ENCODE assay signal across 23 mouse cellular contexts in genomic region chr1:171268341-171268740, GRCm38 (mm10). TPM values are rescaled to one million over a fixed set of nuclear protein-coding genes. Genes with fewer than 3 reads are reported as not detected.
DNase-seq lines count a peak whose midpoint lies in the region; ATAC-seq lines count a peak whose summit lies in the region.
"Had no signal": no experiment of that assay in that cellular context is flagged by ENCODE, and none has a peak within 500 bp of the region (broad histone marks: within the 10 kb centered on the region; RNA-seq: fewer than 3 reads in every experiment).

No protein-coding gene starts in this region.

- ATAC-seq in liver, embryonic 13.5 days (ENCODE audit: low read depth), result no peak
- ATAC-seq in liver, embryonic 11.5 days (replicated peaks; ENCODE audit: low FRiP score), result no peak
- ATAC-seq in midbrain, embryonic 14.5 days (ENCODE audit: low FRiP score, low TSS enrichment), result no peak
- ATAC-seq: CD4-positive, CD25-positive, alpha-beta regulatory T cell, adult 4 months; forebrain, embryonic 14.5 days; intestine, embryonic 16.5 days had no signal

- no peak overlapping the region for H3K4me2 ChIP-seq in liver, embryonic 13.5 days
- no peak overlapping the region for H3K4me2 ChIP-seq in liver, embryonic 11.5 days
- H3K4me2 ChIP-seq in midbrain, embryonic 14.5 days (ENCODE audit: low read length), result no peak overlapping the region
- H3K4me2 ChIP-seq: embryonic facial prominence, embryonic 15.5 days; heart, embryonic 11.5 days; heart, embryonic 15.5 days; hindbrain, embryonic 15.5 days had no signal

- no peak overlapping the region for H3K4me3 ChIP-seq in liver, embryonic 13.5 days (replicated peaks)
- no peak overlapping the region for H3K4me3 ChIP-seq in liver, embryonic 11.5 days (ENCODE audit: low read depth, low read length)
- no peak overlapping the region for H3K4me3 ChIP-seq in macrophage (ENCODE audit: inconsistent target)
- H3K4me3 ChIP-seq in midbrain, embryonic 14.5 days (replicated peaks; ENCODE audit: low read depth, low read length), result no peak overlapping the region
- H3K4me3 ChIP-seq: embryonic facial prominence, embryonic 15.5 days; heart, adult 2 months; heart, embryonic 15.5 days; hindbrain, embryonic 15.5 days had no signal

- H3K9ac ChIP-seq in liver, embryonic 13.5 days, result no peak overlapping the region
- no peak overlapping the region for H3K9ac ChIP-seq in liver, embryonic 11.5 days (ENCODE audit: low read depth, low read length)
- no peak overlapping the region for H3K9ac ChIP-seq in midbrain, embryonic 14.5 days (replicated peaks; ENCODE audit: low read length)
- H3K9ac ChIP-seq: embryonic facial prominence, embryonic 15.5 days; heart, embryonic 15.5 days; hindbrain, embryonic 15.5 days had no signal

- peaks cover 20% of the 10 kb centered on the region for H3K79me2 ChIP-seq in macrophage (ENCODE audit: inconsistent target)

- H3K27me3 ChIP-seq in liver, embryonic 13.5 days, result peaks cover 4% of the 10 kb centered on the region; the same call in 1 of the 2 replicates
- H3K27me3 ChIP-seq in liver, embryonic 11.5 days (replicated peaks; ENCODE audit: control insufficient read depth, insufficient read depth, low read length), result no peaks in the 10 kb centered on the region
- H3K27me3 ChIP-seq in midbrain, embryonic 14.5 days (ENCODE audit: control insufficient read depth, insufficient read depth, low read length), result no peaks in the 10 kb centered on the region
- H3K27me3 ChIP-seq: embryonic facial prominence, embryonic 15.5 days; heart, embryonic 15.5 days; hindbrain, embryonic 15.5 days had no signal

- H3K36me3 ChIP-seq in liver, embryonic 13.5 days, result peaks cover 17% of the 10 kb centered on the region
- peaks cover 9% of the 10 kb centered on the region for H3K36me3 ChIP-seq in liver, embryonic 11.5 days (ENCODE audit: control insufficient read depth, insufficient read depth, low read length)
- H3K36me3 ChIP-seq in macrophage (ENCODE audit: inconsistent target), result no peaks in the 10 kb centered on the region; the same call in 1 of the 2 replicates
- peaks cover 14% of the 10 kb centered on the region for H3K36me3 ChIP-seq in midbrain, embryonic 14.5 days (ENCODE audit: control insufficient read depth, insufficient read depth, low read length)

- H3K27ac ChIP-seq in liver, embryonic 13.5 days, result peak overlapping the region; percentile 18; the same call in 1 of the 2 replicates
- no peak overlapping the region for H3K27ac ChIP-seq in liver, embryonic 11.5 days (ENCODE audit: low read depth, low read length)
- H3K27ac ChIP-seq in macrophage, result 0 out of 2 replicates have a peak overlapping the region, but pooled peaks have one; percentile 3
- H3K27ac ChIP-seq in midbrain, embryonic 14.5 days (replicated peaks; ENCODE audit: low read depth, low read length), result no peak overlapping the region
- H3K27ac ChIP-seq: heart, adult 2 months; heart, embryonic 15.5 days; hindbrain, embryonic 15.5 days had no signal

- H3K4me1 ChIP-seq in liver, embryonic 13.5 days (replicated peaks), result peaks cover 55% of the 10 kb centered on the region
- peaks cover 15% of the 10 kb centered on the region for H3K4me1 ChIP-seq in liver, embryonic 11.5 days (replicated peaks; ENCODE audit: control insufficient read depth, insufficient read depth, low read length)
- H3K4me1 ChIP-seq in midbrain, embryonic 14.5 days (ENCODE audit: control insufficient read depth, insufficient read depth, low read length), result peaks cover 14% of the 10 kb centered on the region

- H3K9me3 ChIP-seq in liver, embryonic 13.5 days (replicated peaks), result no peaks in the 10 kb centered on the region
- H3K9me3 ChIP-seq in liver, embryonic 11.5 days (ENCODE audit: control insufficient read depth, low read length), result no peaks in the 10 kb centered on the region
- H3K9me3 ChIP-seq in midbrain, embryonic 14.5 days (ENCODE audit: control insufficient read depth, low read length), result no peaks in the 10 kb centered on the region
- H3K9me3 ChIP-seq: embryonic facial prominence, embryonic 15.5 days; heart, embryonic 15.5 days; hindbrain, embryonic 15.5 days had no signal

- DNase-seq in liver, embryonic 13.5 days, result no peak
- no peak for DNase-seq in liver, embryonic 11.5 days (ENCODE audit: low spot score)
- DNase-seq in NIH3T3 (ENCODE audit: low read depth), result peak; percentile 69
- no peak for DNase-seq in layer of hippocampus, postnatal 36 days
- DNase-seq in midbrain, embryonic 14.5 days, result no peak
- DNase-seq: adrenal gland, adult 8-10 months; adrenal gland, postnatal 36 days; B cell, adult 2 months; cerebellum, adult 11 months; cerebellum, adult 8-10 months; cerebellum, postnatal 14 days; embryo, embryonic 11 days; gastrocnemius, postnatal 14 days; heart, adult 2 months had no signal

- WGBS in liver, embryonic 13.5 days (ENCODE audit: insufficient replicate concordance), result 39% methylated on average over 1 of the region's 1 CpGs
- 58% methylated on average over 1 of the region's 1 CpGs for WGBS in liver, embryonic 11.5 days
- 40% methylated on average over 1 of the region's 1 CpGs for WGBS in macrophage (ENCODE audit: missing documents)
- 60% methylated on average over 1 of the region's 1 CpGs for WGBS in midbrain, embryonic 14.5 days

RNA-seq across cellular contexts. Expression of gene B4galt3, which starts 1.8 kb away (rescaled TPM):
- polyA plus RNA-seq in liver, embryonic 13.5 days (2015; fragmentation: Nextera tagmentation; extraction: Ambion mirVana), result 24.9 and 26.5 TPM in 2 replicates
- 49.0 and 50.6 TPM in 2 replicates for polyA plus RNA-seq in liver, embryonic 11.5 days (2014; fragmentation: Nextera tagmentation; extraction: Ambion mirVana)
- total RNA-seq in macrophage (2018; cell fraction: chromatin; rRNA removed), result 100 to 1,000 TPM in 1 of 26 experiments, 10 to 100 TPM in 22, 1 to 10 TPM in 3; 4.6 to 147 (median 33.7) TPM
- total RNA-seq in macrophage (2018; cell fraction: cytosol; rRNA removed), result 10 to 100 TPM in 24 of 26 experiments, 1 to 10 TPM in 2; 7.9 to 17.8 (median 13.5) TPM
- 100 to 1,000 TPM in 2 of 26 experiments, 10 to 100 TPM in 24; 15.1 to 160 (median 31.6) TPM for total RNA-seq in macrophage (2018; cell fraction: nucleus; rRNA removed)
- 10.2 to 16.8 TPM (median 14.2 TPM) in 3 replicates for polyA plus RNA-seq in macrophage (2018)
- 10 to 100 TPM; 68.5 to 76.8 TPM for total RNA-seq in layer of hippocampus, postnatal 36 days (2021)
- polyA plus RNA-seq in midbrain, embryonic 14.5 days (2014; fragmentation: Nextera tagmentation; extraction: Ambion mirVana), result 101 and 105 TPM in 2 replicates

RNA-seq across cellular contexts. Expression of gene Ppox, which starts 12.6 kb away (rescaled TPM):
- polyA plus RNA-seq in liver, embryonic 13.5 days (2015; fragmentation: Nextera tagmentation; extraction: Ambion mirVana), result 174 and 175 TPM in 2 replicates
- 131 and 133 TPM in 2 replicates for polyA plus RNA-seq in liver, embryonic 11.5 days (2014; fragmentation: Nextera tagmentation; extraction: Ambion mirVana)
- total RNA-seq in macrophage (2018; cell fraction: chromatin; rRNA removed), result 100 to 1,000 TPM in 17 of 26 experiments, 10 to 100 TPM in 9; 57.3 to 161 (median 104) TPM
- 10 to 100 TPM in 12 of 26 experiments, 1 to 10 TPM in 14; 6.6 to 17.2 (median 9.9) TPM for total RNA-seq in macrophage (2018; cell fraction: cytosol; rRNA removed)
- total RNA-seq in macrophage (2018; cell fraction: nucleus; rRNA removed), result 100 to 1,000 TPM in 8 of 26 experiments, 10 to 100 TPM in 18; 37.4 to 153 (median 74.8) TPM
- 8.6 to 27.3 TPM (median 12.1 TPM) in 3 replicates for polyA plus RNA-seq in macrophage (2018)
- 10 to 100 TPM; 28.0 to 31.4 TPM for total RNA-seq in layer of hippocampus, postnatal 36 days (2021)
- polyA plus RNA-seq in midbrain, embryonic 14.5 days (2014; fragmentation: Nextera tagmentation; extraction: Ambion mirVana), result 43.2 and 46.8 TPM in 2 replicates

RNA-seq across cellular contexts. Expression of gene Ndufs2, which starts 17.2 kb away (rescaled TPM):
- 152 and 167 TPM in 2 replicates for polyA plus RNA-seq in liver, embryonic 13.5 days (2015; fragmentation: Nextera tagmentation; extraction: Ambion mirVana)
- 256 and 262 TPM in 2 replicates for polyA plus RNA-seq in liver, embryonic 11.5 days (2014; fragmentation: Nextera tagmentation; extraction: Ambion mirVana)
- total RNA-seq in macrophage (2018; cell fraction: chromatin; rRNA removed), result 100 to 1,000 TPM in 5 of 26 experiments, 10 to 100 TPM in 21; 23.3 to 134 (median 69.0) TPM
- 100 to 1,000 TPM in 24 of 26 experiments, 10 to 100 TPM in 2; 92.6 to 136 (median 113) TPM for total RNA-seq in macrophage (2018; cell fraction: cytosol; rRNA removed)
- total RNA-seq in macrophage (2018; cell fraction: nucleus; rRNA removed), result 100 to 1,000 TPM in 5 of 26 experiments, 10 to 100 TPM in 21; 40.2 to 135 (median 71.8) TPM
- polyA plus RNA-seq in macrophage (2018), result 84.3 to 125 TPM (median 122 TPM) in 3 replicates
- total RNA-seq in layer of hippocampus, postnatal 36 days (2021), result 100 to 1,000 TPM; 275 to 286 TPM
- 185 and 220 TPM in 2 replicates for polyA plus RNA-seq in midbrain, embryonic 14.5 days (2014; fragmentation: Nextera tagmentation; extraction: Ambion mirVana)

RNA-seq across cellular contexts. Expression of gene Adamts4, which starts 18.1 kb away (rescaled TPM):
- polyA plus RNA-seq in liver, embryonic 13.5 days (2015; fragmentation: Nextera tagmentation; extraction: Ambion mirVana), result 0.43 and 0.46 TPM in 2 replicates
- 1.6 and 2.0 TPM in 2 replicates for polyA plus RNA-seq in liver, embryonic 11.5 days (2014; fragmentation: Nextera tagmentation; extraction: Ambion mirVana)
- 10 to 100 TPM in 3 of 26 experiments, 1 to 10 TPM in 5, under 1 TPM in 6, not detected in 12; 0.19 to 61.4 (median 1.3) TPM for total RNA-seq in macrophage (2018; cell fraction: chromatin; rRNA removed)
- 10 to 100 TPM in 1 of 26 experiments, 1 to 10 TPM in 3, under 1 TPM in 17, not detected in 5; 0.03 to 27.9 (median 0.11) TPM for total RNA-seq in macrophage (2018; cell fraction: cytosol; rRNA removed)
- total RNA-seq in macrophage (2018; cell fraction: nucleus; rRNA removed), result 10 to 100 TPM in 3 of 26 experiments, 1 to 10 TPM in 3, under 1 TPM in 13, not detected in 7; 0.11 to 67.7 (median 0.33) TPM
- 0.04 TPM in 1 of 3 replicates, not detected in the others for polyA plus RNA-seq in macrophage (2018)
- total RNA-seq in layer of hippocampus, postnatal 36 days (2021), result 10 to 100 TPM; 15.1 to 15.5 TPM
- polyA plus RNA-seq in midbrain, embryonic 14.5 days (2014; fragmentation: Nextera tagmentation; extraction: Ambion mirVana), result 3.3 and 4.1 TPM in 2 replicates
- total RNA-seq: common myeloid progenitor, adult 5-6 weeks had no signal

RNA-seq across cellular contexts. Expression of gene Usp21, which starts 19.4 kb away (rescaled TPM):
- polyA plus RNA-seq in liver, embryonic 13.5 days (2015; fragmentation: Nextera tagmentation; extraction: Ambion mirVana), result 25.8 and 26.7 TPM in 2 replicates
- polyA plus RNA-seq in liver, embryonic 11.5 days (2014; fragmentation: Nextera tagmentation; extraction: Ambion mirVana), result 51.0 and 53.1 TPM in 2 replicates
- 100 to 1,000 TPM in 11 of 26 experiments, 10 to 100 TPM in 15; 16.1 to 152 (median 79.6) TPM for total RNA-seq in macrophage (2018; cell fraction: chromatin; rRNA removed)
- 10 to 100 TPM in 25 of 26 experiments, 1 to 10 TPM in 1; 9.9 to 31.8 (median 21.5) TPM for total RNA-seq in macrophage (2018; cell fraction: cytosol; rRNA removed)
- 100 to 1,000 TPM in 2 of 26 experiments, 10 to 100 TPM in 24; 15.2 to 101 (median 51.3) TPM for total RNA-seq in macrophage (2018; cell fraction: nucleus; rRNA removed)
- polyA plus RNA-seq in macrophage (2018), result 17.1 to 34.6 TPM (median 21.1 TPM) in 3 replicates
- 10 to 100 TPM; 66.9 to 70.5 TPM for total RNA-seq in layer of hippocampus, postnatal 36 days (2021)
- 92.6 and 98.9 TPM in 2 replicates for polyA plus RNA-seq in midbrain, embryonic 14.5 days (2014; fragmentation: Nextera tagmentation; extraction: Ambion mirVana)

Comparison
In these comparisons a context has a peak if more than half of its experiments do, and no peak if none do; other contexts are left out.
1. H3K27ac ChIP-seq: peak in liver, embryonic 13.5 days (single experiment) and macrophage (single experiment); none in liver, embryonic 11.5 days (single experiment) and midbrain, embryonic 14.5 days (single experiment).